Mouse (Mus musculus): ENCODE data around the gene Prodh2.

Prodh2 gene

GRCm38 (mm10) chr7:30549880-30550279 is 56.5 kb downstream of the Prodh2 start:
- no peak for DNase-seq (ENCODE audit: low spot score in 2 of 2)

DNA sequence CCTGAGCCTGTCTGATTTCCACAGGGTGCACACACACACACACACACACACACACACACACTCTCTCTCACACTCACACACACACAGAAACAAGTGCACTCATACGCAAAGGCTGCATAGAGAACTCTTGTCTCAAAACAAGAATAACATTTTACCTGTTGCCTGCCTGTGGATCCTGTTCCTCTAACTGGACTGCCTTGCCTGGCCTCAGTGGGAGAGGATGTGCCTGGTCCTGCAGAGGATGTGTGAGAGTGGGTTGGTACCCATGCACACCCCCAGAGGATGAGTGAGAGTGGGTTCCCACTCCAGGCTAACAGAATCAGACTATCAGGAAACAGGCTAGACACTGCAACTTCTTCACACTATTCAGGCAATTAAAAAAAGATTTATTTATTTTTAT is 57.2 kb downstream of the Prodh2 start:
- DNase-seq (ENCODE audit: low spot score in 2 of 2), result no peak

DNA sequence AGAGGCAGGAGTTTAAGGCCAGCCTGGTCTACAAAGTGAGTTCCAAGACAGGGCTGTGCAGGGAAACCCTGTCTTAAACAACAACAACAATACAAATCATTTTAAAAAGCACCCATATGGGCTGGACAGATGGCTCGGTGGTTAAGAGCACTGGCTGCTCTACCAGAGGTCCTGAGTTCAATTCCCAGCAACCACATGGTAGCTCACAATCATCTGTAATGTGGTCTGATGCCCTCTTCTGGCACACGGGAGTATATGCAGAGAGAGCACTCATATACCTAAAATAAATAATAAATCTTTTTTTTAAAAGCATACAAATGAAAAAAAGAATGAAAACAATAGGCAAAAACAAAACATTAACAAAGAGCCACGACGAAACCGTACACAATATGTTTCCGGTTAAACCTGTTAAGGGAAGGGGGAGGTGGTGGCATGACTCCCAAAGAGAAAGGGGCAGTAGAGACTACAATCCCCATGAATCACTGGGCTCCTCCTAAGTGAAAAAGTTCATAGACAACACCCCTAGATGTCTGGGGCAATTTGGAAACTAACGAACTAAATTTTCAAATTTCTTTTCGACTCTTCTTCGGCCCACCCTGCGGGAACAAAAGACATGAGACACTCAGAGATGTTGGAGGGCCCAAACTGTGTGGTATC is 58.2 kb downstream of the Prodh2 start:
- DNase-seq (ENCODE audit: low spot score in 2 of 2), result no peak

DNA sequence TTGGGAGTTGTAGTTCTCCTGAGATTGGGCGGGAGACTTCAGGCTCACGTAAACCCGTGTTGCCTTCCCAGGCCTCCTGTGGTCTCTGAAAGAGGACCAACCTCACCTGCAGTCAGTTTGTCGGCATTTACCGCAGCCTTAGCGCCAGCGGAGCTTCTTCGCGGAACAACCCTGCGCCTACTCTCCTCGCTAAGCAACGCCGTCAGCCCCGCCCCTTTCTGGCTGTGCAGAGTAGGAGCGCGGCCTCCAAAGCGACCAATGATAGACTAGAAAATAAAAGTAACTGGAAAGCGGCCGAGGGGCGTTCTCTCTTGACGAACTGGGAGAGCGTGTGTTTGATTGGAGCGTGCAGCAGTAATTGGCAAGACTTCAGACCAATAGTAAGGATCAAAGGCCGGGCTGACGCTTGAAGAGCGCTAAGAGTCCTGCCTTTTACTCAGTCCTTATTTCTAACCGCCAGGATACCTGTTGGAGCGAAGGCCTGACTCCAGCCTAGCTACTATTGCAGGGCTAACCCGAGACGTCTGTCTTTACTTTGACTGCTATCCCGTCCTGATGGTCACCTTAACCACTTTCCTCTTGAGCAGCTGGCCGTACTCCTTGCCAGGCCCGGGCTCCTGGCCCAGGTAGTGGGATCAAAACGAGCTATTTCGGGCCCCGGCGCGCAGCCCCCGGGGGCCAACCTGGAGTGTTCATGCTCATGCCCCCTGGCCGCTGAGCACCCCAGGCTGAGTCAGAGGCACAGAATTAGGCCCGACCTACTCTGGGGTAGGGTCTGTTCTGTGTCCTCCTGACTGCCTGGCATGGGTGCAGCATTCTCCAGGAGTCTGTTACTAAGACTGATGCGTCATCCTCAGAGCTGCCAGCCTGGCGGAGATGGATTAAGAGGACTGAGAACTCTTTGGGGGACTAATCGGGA is 58.9 kb downstream of the Prodh2 start, which contains the start of the genes Hspb6 and Proser3:
TSS of gene Hspb6 (plus strand) at position 77 of the 919 bp plus-strand sequence.
TSS of gene Proser3 (minus strand) at position 198 of the 919 bp plus-strand sequence.
- DNase-seq (ENCODE audit: low spot score in 2 of 2), result peak; percentile 93 to 98

DNA sequence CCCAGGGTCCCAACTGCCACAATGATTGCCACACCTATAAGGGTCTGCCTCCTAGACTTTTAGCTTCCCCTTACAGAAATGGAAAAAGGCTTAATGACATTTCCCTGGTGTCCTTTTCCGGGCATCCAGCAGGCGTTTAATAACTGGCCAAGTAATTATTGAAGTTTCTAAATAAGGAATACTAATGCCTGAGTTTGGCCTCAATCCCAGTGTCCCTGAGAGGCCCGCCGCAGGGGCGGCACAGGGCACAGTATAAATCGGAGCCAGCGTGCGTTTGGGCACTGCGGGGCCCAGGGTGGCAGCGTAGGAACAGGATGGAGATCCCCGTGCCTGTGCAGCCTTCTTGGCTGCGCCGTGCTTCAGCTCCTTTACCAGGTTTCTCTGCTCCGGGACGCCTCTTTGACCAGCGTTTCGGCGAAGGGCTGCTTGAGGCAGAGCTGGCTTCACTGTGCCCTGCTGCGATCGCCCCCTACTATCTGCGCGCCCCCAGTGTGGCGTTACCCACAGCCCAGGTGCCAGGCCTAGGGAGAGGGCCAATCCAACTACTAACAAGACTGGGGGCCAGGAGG is 59.7 kb downstream of the Prodh2 start:
- DNase-seq (ENCODE audit: low spot score in 2 of 2), result no peak

DNA sequence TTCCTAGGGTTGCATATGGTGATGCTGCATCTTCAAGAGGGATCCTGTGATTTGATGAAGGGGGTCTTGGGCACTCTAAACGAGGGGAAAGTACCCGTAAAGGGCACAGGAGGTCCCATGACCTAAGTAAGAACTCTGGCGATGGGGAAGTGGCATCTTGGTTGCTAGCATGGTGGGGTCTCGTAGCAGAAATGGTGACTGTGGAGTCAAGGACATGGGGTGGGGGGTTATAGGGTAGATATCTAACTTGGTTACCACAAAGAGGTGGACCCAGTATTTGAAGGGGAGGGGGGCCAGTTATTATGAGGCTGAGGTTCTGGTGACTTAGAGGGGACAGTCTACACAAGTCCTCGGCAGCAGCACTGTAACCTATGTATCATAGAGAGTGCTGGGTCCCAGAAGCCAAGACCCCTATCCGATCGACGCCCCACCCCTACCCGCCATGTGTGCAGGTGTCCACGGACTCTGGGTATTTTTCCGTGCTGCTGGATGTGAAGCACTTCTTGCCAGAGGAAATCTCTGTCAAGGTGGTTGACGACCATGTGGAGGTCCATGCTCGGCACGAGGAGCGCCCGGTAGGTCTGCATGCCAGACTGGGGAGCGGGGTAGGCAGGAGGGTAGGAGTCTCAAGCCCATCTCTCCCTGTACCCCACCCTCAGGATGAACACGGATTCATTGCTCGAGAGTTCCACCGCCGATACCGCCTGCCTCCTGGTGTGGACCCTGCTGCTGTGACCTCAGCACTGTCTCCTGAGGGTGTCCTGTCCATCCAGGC is 60.6 kb downstream of the Prodh2 start:
- no peak for DNase-seq (ENCODE audit: low spot score in 2 of 2)

GRCm38 (mm10) chr7:30556894-30557536 is 63.6 kb downstream of the Prodh2 start:
- no peak for DNase-seq (ENCODE audit: low spot score in 2 of 2)

DNA sequence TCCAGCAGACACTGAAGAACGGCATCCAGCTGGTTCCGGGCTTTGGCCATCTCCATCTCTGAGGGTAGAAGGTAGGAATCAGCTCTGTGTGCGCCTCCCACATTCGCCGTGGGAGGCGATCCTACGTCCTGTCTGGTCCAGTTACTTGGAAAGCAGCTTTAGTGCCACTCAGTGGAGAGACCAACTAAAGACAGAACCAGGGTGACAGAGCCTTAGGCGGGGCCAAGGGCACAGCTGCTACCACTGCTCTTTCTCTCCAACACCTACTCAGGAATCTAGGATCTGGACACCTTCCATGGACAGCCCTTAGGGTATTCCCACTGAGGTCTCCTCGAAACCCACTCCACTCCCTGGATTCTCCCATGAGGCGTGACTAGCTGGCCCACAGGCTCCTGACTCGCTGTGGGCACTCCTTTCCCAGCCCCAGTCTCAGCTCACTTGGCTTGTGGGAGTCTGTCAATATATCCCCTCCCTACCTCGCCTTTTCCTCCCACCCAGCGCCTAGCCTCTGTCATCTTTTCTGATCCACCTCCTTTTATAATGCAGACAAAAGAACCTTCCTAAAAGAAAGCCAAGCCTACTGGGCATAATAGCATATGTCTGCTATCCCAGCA is 64.6 kb downstream of the Prodh2 start:
- DNase-seq (ENCODE audit: low spot score in 2 of 2), result no peak

DNA sequence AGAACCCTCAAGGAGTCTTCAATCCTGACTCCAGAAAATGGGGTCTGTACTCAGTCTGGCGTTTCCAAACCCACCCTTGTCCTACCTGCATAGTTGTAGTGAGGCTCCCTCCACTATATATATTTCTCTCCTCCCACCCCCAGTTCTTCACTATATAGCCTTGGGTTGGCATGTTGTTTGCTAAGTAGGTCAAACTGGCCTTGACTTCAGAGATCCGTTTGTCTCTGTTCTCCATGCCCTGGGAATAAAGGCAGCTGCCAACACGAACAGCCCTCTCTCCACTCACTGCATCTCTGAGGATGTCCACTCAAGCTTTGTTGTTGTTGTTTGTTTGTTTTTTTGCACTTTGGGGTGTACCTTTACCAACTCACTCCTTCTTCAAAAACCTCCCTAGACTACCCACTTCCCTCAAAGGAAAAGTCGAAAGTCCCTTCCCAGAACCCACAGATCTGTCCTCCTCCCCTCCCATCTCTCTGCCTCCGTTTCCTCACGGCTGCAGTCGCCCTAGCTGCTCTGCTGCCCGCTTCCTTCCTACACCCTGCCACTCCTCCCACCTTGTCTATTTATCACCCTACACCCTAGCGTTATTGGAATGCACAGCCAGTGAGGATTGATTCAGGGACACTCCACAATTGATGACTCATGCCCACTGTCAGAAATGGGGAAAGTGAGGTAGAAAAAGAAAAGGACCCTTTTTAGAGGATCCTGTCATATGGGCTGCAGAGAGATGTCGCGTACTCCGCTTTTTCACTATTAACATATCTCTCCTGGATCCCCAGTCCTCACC is 65.4 kb downstream of the Prodh2 start:
- DNase-seq (ENCODE audit: low spot score in 2 of 2), result no peak

DNA sequence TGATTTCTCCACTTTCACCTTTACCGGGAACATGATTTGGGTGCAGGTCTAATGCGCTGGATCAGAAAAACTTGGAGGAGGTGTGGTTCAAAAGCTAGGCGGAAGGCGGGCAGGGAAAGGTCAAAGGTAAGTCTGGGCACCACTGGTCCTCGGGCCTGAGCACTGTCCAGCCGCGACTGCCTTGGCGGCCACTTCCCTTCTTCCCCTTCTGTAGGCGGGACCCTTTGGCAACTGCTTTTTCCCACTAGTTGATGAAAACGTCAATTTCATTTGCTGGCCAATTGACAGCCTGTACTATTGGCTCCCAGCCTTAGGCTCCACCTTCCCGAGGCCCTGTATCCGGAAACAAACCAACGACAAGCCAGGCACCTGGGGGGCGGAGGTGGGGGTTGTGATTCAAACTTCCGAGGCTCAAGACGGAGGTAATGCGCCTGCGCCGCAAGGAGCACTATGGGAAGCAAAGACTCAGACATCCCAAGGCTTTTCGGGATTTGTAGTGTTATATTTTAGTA is 66.1 kb downstream of the Prodh2 start, which contains the start of gene Lin37:
TSS of gene Lin37 (minus strand) at position 396 of the 512 bp plus-strand sequence.
- DNase-seq (ENCODE audit: low spot score in 2 of 2), result peak; percentile 99

- no peak for DNase-seq (ENCODE audit: low spot score in 2 of 2)
Measured at GRCm38 (mm10) chr7:30560296-30560695, 66.9 kb downstream of the Prodh2 start.

DNA sequence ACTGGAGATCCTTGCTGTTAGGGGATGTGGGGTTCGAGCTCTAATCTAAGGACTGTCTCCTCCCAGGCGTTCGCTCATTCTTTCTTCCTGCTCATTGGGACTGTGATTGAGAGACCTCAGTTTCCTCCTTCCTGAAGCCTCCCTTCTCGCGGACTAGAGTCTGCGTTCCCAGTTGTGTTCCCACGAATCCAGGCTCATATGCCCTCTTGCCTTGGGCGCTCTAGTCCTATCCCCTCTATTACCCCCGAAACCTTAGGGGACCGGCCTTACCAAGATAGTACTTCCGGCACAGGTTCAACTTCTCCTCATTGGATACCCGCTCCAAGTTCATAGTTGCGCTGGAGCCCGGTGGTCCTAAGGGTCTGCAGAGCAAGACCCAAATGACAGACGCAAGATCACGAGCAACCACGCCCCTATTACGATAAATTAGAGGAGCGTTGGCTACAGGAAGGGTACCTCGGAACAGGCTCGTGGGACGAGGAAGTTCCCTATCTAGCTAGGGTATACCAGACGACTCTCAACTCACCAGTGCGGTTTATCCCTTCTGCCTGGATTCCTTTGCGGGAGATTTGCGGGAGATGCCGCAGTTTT is 69.2 kb downstream of the Prodh2 start:
- peak in 1 of 2 experiments; percentile 55 for DNase-seq (ENCODE audit: low spot score in 2 of 2)

All from left cerebral cortex, adult 9 months (tissue).